Mouse (Mus musculus): ENCODE data around the gene Birc3.

Gene Birc3

DNA sequence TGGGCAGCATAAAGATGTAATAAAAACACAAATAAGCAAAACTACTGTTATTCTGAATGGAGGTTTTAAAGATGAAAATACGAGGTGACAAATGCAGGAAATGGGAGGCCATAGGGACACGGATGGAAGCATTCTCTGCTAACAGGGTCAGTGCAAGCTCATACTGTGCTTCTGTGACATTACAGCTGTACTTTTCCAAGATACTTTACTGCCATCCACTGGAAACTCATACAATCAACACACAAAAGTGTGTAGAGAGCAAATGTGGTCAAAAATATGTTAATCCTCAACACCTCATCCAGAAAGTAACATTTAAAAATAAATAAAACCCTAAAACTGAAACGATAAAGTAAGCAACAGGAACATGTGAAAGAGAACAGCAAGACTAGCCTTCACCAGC lies 50.2 kb downstream of the Birc3 start:
- DNase-seq (ENCODE audit: low read depth, low spot score): no peak

DNA sequence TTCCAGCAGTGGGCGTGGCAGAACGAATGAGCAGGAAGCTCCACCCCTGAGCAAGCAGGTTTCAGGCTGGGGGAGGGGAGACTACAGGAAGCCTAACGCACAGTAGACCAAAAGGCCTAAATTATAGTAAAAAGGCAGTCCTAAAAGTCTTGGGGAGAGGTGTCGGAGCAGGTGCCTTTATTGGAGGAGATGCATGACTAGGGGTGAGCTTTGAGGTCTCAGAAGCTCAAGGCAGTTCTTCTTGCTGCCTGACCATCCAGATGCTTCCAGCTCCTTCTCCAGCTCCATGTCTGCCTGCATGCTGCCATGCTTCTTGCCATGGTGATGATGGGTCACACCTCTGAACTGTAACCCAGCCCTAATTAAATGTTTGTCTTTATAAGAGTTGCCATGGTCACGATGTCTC lies 67.9 kb downstream of the Birc3 start:
- DNase-seq (ENCODE audit: low read depth, low spot score): no peak

All from brain, embryonic 18.5 days (tissue).